Mouse (Mus musculus): ENCODE results near the gene Cpz.

Cpz gene

DNA sequence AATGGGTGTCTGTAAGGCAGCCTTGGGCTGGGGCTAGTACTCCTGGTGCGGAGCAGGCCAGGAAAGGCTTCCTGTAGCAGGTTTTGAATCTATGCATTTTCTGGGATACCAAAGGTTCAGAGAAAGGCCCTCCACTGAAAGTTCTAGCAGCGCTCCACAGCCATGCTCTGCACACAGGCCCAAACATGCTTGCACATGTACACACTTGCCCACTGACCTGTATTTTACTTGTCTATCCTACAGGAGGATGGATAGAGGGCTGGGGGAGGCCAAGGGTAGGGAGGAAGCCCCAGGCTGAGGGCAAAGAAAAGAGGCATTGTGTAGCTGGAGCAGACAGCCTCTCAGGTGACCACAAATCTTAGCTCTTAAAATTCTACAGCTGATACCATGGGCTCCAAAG lies 1.1 kb downstream of the Cpz start:
- DNase-seq: no peak

DNA sequence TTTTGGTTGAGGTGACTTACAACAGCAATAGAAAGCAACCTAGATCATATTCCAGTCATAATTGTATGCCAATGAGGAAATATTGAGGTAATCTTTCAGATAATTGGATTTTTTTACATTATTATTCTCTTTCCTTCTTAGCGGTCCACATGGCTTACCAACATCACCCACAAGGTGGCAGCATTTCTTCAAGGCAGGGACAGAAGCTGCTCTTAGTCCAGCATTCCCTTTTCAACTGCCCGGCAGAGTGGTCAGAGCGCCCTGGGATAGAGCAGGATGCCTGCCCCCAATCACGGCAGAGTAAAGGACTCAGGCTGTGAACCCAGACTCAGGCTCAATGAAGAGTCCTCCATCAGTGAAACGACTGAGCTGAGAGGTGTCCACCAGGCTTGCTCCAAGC lies 1.8 kb downstream of the Cpz start:
- DNase-seq: peak in 1 of 2 experiments; percentile 23

DNA sequence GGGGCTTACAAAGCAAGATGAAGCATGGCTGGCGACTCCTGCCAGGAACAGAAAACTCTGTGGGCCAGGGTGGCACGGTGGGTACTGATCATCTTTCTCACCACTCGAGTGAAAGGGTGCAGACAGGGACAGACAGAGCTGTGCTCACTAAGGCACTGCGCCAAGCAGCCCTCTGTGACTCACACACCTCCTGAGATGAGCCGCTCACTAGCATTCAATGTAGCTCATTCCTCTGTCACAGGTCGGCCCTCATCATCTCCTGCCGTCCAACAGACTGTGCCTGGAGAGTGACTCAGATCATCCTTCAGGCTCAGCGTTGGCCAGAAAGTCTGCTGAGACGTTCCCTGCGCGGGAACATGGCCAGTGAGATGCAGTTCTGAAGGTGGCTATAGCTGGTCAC lies 8.7 kb downstream of the Cpz start:
- DNase-seq: no peak

DNA sequence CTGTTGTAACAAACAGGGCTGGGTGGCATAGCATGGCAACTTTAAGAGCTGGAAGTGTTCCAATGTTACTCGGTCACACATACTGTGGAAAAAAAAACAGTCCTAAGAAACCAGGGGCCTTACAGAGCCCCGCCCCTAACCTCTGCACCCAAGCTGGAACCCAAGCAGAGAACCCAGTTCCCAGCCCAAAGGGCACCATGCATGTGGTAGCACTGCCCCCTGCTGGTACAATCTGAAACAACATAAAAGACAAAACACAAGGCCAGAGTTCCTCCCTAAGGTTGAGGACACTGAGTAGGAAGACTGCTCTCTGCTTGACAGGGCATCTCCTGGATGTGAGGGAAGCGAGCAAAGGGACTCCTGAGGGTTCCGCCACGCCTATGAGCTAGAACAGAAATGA lies 14.9 kb downstream of the Cpz start:
- DNase-seq: peak; percentile 9 to 10

DNA sequence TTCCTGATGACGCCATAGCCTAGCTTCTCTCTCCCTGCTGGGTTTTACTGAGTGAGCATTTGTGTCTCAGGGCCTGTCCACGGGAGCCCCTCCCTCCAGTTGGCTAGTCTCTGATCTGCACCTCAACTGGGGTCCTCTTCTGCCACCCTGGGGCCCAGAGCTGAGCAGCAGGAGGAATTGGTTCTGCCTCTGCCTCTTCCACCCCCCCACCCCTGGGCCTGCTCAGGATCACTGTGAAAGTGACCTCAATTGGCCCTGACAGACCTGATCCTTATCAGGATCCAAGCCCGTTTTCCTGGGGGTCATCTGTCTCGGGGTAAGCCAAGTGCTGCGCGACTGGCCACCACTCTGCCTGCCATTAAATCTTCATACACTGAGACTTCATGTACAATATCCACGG lies 20.5 kb downstream of the Cpz start:
- DNase-seq: no peak

DNA sequence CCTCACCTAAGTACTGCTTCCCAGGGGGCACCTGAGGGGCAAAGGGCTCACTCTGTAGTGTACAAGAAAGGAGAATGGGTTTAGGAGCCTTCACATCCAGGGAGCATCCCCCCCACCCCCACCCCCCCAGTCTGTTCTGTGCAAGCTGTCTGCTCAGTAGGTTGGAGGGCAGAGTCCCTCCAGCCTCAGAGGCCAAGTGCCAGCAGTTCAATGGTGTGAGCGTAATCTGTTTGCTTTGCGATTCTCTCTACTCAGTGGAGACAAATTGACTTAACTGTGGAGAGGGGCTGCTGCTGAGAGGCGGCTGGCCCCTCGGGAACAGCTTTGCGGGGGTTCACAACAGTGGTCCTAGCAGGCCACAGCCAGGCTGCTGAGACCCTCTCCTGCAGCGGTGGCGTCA lies 28.2 kb downstream of the Cpz start:
- DNase-seq: no peak

DNA sequence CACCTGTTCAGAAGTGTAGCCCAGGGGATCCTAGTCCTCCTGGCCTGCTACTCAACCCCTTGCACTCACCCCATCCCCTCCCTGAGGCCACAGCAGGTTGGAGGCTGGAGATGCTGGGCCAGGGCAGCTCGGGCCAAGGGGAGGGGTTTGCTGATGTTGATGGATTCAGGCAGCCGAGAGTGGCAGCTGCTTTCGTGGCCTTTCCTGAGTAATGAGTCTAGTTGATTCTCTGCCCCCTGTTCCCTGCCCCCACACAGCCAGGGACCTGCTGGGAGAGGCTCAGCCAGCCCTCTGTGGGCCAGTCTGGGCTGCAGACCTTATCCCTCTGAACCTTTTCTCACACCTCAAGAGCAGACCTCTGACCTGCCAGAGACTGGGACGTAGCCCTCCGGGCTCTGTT lies 29.5 kb downstream of the Cpz start:
- DNase-seq: no peak

DNA sequence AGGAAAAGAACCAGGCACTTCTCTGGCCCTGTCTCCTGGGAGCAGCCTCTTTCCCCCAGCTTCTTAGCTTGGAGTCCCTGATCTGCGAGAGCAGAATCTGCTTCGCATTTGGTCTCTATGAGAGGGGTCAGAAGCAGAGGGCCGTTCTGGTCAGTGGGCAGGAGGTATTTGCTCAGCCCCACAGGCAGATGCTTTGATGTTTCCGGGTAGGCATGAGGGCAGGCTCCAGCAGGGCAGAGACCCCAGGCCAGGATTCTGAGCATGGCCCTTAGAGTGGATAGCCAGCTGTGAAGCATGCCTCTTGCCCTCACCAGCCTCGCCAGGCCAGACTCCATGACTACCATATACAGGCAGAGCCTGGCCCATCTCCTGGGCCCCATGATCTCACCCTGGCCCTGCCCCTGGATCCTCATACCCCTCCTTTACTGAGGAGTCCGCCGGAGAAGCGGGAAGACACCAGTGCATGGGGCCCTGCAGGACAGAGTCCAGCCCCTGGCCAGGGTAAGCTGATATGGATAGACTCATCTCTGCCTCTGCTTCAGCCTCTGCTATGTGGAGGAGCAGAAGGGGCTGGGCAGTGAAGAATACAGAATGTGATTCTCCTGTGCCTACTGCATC lies 30.6 kb downstream of the Cpz start:
- no peak for DNase-seq

DNA sequence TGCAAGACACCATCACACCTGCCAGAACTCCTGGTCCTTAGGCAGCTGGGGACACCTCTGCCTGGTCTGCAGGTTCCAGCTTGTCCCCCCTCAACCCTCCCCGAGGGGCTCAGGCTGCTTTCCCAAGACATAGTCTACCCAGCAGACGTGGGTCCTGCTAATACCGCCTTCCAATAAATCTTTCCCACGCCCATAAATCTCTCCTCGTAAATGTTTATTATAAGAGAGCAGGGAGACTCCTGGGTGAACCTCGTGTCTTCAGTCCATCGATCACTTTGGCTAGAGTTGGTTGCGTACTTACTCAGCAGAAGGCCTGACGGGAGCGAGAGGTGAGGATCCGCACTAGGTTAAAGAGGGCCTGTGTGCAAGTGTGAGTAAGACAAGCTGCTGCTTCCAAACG lies 31.7 kb downstream of the Cpz start:
- no peak for DNase-seq

DNA sequence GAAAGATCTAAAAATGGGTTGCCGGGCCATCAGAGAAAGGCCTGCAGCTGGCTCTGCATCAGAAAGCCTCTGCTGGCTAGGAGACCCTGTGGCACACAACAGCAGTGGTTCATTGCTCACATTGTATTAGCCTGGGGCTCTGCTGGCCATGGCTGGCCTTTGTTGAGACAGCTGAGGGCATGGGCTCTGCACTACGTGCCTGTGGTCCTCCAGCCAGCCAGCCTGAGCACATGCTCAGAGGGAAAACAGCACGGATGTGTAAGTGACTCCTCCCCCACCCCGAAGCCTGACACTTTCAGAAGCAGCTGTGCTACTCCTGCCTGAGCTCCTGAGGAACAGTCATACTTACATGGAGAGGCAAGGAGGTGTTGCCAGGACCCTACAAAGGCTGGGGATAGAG lies 46.0 kb downstream of the Cpz start:
- DNase-seq: no peak

DNA sequence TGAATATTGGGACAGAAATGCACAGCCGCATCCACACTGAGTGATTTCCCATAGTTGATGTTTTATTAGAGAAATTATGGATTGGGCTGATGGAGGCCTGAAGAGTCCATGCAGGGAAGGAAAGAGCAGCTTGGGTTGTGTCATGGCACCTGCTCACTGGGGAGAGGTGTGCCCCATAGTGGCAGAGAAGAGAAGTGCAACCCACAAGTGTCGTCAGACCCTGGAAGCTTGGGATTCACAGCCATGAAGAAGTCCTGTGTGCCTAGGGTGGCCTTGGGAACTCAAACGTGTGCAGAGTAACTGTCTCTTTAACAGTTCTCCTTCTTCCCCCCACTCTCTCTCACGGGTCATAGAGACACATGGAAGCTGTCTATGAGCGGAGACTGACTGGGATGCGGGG lies 50.3 kb downstream of the Cpz start:
- DNase-seq: no peak

DNA sequence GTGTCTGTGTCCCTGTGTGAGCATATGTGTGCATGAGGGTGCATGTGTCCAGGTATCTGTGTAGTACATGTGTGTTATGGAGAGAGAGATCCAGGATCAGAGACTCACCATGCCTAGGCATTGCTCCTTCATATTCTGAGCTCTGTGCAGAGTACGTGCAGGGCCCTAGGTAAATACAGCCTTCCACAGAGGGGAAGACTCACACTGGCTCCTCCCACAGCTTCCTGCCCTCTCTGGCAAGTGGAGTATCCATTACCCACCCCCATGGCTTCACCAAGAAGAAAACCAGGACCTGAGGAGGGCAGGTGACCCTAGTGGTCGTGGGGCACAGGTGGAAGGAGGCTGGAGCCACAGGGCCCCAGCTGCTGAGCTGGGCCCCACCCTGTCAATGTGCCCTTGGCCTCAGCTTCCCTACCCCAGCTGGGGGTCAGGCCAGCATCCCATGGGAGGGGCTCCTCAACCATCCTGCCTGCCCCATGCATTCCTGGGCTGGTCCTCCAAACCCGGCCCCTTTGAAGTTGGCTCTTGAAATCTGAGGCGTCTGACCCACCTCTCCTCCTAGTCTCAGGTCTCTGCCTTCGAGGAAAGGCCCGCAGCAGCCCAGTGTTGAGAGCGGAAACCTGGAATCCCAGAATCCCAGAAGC lies 54.5 kb downstream of the Cpz start:
- DNase-seq: no peak

DNA sequence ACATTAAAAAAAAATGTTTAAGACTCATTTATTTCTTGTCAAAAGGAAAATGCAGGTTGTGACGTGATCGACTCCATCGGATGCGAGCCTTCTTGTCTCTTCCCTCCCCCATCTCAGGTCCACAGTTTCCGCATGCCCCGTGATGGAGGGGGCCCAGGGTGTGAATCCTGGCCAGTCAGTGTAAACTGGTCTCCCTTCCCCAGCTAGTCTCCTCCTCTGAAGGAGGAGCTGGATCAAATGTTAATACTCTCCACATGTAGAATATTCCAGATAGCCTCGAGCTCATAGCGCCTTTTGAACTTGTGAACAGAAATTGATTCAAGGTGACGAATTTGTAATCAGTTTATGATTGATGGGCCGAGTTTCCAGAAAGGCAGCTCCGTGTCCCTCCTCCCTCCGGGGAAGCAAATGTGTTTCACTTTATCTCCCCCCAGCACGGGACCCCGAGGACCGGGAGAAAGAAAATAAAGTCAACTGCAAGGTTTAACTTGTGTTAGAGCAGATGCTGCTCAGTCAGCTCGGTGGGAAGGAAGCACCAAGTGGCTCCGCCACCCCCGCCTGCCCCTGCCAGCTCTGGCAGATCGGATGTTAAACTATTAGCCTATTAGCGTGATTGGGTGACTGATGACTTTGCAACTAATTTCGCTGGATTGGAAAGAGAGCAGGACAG lies 59.4 kb downstream of the Cpz start:
- DNase-seq: no peak

DNA sequence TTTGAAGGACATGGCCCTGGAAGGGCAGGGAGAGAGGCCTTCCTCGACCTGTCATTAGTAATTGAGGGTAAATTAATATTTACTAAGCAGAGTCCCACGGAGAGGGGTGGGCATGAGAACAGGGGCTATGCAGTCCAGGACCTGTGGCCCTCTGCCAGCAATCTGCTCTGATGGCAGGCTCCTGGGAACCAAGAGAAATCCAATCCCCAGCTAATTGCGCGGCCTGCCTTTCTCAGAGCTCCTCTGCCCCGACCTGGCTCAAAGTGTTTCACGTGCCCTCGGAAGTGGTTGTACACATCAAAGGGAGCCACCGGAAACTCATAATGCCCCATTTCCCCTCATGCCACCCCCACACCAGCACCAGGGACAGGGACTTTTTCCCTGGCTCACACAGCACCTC lies 63.4 kb downstream of the Cpz start:
- no peak for DNase-seq

DNA sequence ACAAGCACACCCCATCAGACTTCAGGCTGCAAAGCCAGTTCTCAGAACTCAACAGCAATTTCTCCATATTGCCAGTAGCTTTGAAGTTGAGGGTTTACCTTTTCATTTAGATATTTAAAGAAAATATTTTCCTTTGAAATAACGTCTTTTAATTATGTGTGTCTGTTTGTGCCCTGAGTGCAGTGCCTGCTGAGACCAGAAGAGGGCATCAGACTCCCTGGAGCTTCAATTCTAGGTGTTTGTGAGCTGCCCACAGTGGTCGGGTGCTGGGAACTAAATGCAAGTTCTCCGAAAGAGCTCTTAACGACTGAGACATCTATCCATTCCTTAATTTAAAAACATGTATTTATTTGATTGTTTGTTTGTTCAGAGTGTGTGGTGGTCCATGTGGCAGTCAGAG lies 65.7 kb downstream of the Cpz start:
- no peak for DNase-seq

DNA sequence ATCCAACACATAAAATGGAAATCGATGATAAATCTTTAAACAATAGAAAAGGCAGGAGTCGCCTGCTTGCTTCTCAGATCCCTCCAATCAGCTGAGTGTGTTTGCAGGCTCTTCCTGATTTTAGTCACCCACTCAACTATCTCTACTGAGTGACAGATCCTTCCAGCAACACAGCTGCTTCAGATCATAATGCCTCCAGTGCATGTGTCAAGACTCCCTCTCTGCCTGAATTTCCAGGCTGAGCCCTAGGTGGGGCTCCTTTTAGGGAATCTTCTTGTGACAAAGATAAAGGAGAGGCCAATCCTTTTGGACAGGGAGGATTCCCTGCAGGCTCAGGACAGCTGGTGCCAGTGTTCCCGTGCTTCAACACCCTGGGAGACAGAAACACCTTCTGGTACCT lies 67.2 kb downstream of the Cpz start:
- DNase-seq: no peak

DNA sequence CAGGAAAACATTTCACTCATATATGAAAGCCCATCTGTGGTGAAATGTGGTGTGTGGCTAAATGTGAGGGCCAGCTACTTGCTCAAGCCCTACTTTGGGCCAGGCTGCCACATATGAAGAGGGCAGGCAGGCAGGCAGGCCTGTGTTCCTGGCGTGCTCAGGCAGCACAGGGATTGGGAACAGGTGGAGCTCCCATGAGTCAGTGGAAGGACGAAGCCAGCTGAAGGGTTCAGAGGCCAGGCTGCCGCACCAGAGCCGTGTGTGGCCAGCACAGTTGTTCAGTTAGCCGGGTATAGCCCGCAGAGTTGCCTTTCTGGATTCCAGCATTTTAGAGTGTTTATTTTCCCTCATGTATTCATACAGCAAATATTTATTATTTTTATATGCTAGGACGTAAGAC lies 68.1 kb downstream of the Cpz start:
- DNase-seq: no peak

DNA sequence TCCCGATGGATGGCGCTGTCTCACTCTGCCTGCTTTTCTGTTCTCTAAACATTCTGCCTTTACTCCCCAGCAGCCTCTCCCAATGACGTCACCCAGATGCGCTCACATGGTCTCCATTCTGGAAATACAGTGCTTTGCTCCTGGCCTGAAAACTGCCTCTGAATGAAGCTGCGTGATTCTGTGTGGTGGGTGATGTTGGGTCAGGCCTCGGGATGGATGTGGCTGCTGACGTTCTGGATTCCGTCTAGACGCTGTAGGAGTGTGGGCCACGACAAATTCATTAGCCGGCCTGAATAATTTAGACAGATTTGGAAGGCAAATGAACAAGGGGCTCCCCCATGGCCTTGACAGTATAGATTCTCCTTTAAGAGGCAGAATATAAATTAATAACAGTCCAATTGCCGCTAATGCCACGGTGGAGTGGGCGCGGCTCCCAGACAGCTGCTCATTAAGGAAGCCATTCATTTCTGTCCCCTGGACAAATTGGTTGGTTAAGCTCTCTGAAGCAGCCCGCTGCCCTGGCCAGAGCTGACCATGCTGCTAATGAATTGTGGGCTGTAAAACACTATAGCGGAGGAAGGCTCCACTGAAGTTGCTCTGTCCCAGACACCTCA lies 71.2 kb downstream of the Cpz start:
- no peak for DNase-seq

Data from thymus, postnatal 36 days (tissue).